Mouse (Mus musculus): ENCODE measurements at regions not wholly inside any gene's neighbourhood (a gene's known extent, or its start where the extent isn't known, plus 50 kb on each side); places are given as distances from the start of the nearest gene placed in this dataset.
"Not testable (repeated sequence)": the region's sequence is repeated elsewhere in the genome, so short reads cannot be mapped to it uniquely, and the experiment has no call there.

DNA sequence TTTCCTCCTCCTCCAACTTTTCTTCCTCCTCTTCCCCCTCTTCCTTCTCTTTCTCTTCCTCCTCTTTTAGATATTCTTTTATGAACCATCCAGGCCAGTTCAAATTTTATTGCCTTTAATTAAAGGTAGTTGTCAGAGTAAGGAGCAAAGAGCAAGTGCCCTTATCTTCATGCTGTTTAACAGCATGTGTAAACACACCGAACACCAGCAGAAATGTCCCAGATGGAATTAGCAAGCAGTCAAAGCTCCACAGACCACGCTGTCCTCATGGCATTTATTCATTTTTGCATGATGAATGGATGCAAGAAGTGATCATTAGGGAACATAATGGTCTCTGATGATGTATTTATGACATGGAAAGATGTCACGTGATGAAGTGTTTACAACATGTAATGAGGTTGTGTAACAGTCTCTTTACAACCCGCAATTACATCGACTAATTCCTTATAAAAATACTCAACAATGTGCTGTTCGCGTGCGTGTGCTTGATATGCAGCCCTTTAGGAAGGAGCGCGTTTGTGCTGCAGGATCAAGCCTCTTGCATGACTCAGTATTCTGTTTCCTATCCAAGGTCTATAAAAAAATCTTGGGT lies 187.0 kb downstream of the Bmp2 start:
- DNase-seq (ENCODE audit: low read depth, low spot score) = no peak

DNA sequence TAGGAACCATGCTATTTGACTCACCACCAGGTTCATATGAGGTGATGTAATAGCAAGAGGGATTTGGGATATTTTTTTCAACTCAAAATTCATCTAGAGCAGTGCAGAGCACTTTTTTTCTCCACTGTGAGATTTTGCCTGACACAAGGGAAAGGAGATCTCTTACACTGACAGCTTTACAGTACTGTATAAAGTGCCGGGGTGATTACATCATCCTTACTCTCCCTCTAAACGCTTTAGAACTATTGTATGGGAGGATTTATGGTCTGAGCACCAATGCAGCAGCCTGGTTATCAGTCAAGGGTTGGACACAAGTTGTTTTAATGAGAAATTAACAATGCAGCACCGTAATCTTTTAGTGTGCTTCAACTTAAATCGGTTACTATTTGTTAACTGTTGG lies 196.5 kb downstream of the Bmp2 start:
- DNase-seq (ENCODE audit: low read depth, low spot score) = no peak

DNA sequence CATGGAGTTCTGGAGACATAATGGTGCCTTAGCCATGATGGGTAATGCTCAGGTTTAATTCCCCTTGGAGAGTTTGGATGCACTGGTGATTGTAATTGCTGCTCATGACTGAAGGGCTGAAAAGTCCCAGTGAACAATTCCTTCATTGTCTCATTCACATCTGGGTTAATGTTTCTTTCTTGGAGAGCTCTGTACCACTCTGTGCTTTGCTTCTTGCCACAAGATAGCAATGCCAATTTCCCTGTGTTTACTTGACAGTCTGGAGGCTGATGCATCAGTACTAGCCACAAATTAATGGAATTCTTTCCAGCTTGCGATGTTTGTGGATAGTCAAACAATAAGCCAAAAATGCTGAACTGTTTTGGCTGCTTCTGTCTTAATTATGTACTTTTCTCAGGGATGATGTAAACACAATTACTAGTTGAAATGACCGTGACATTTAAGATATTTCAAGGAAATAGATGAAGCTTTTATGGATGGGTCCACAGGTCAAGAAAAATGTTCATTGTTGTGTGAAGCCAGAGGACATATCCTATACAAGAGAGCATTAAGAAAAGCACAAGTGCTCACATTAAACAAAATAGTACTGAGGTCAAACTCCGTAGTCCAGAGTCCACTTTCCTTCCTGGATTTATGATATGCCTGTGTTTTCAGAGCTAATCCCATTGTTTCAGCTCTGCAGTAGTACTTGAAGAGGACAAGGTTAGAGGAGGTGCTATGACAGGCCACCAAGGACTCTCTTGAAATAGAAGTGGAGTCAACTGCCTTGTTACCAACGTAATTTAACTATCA lies 198.1 kb downstream of the Bmp2 start:
- no peak for DNase-seq (ENCODE audit: low read depth, low spot score)

DNA sequence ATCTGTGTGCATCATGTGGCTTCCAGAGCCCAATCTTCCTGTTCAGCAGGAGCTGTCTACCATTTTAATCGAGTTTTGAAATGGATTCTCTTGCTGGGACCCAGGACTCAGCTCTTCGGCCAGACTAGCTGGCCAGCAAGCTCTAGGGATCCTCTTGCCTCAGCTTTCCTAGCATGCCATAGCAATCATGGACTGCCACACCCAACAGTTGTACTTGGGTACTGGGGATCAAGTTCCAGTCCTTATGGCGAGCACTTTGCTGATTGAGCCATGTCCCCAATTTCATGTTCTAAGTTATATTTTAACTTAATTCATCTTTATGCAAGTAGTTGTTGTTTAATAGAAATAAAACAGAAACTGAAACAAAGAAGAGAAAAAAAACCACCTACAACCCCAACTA lies 202.1 kb downstream of the Bmp2 start:
- DNase-seq (ENCODE audit: low read depth, low spot score) = no peak

DNA sequence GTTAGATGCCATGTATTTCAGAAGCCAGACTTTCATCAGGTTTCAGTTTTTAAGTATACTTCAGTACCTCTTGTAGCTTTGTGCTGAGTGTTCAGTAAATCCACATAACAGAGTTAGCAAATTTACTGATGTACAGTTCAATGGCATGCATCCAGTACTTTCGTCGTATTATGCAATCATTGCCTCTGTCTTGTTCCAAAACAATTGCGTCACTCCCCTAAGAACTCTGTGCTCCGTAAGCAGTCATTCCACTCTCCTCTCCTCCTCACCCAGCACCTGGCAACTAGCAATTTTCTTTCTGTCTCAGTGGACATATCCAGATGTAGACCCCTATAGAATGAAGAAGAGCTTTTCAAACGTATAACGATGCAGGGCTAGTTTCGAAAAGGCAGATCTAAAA lies 209.5 kb downstream of the Bmp2 start:
- DNase-seq (ENCODE audit: low read depth, low spot score) = no peak

DNA sequence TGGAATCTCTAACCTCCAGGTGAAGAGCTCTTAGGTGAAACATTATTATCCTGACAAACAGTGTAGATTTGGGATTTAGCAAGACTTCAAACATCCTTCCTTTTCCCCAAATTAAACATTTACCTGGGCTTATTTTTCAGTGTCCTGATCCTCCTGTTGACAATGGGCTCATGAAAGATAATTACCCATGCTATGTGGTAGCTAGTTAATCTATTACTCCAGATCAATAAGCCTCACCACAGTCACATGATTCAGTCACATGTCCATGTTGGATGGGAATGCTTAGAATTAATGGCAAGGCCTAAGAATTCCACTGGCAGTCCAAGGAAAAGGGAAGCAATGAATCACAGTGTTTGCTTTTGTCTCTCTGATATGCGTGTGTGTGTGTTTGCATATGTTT lies 216.6 kb downstream of the Bmp2 start:
- no peak for DNase-seq (ENCODE audit: low read depth, low spot score)

DNA sequence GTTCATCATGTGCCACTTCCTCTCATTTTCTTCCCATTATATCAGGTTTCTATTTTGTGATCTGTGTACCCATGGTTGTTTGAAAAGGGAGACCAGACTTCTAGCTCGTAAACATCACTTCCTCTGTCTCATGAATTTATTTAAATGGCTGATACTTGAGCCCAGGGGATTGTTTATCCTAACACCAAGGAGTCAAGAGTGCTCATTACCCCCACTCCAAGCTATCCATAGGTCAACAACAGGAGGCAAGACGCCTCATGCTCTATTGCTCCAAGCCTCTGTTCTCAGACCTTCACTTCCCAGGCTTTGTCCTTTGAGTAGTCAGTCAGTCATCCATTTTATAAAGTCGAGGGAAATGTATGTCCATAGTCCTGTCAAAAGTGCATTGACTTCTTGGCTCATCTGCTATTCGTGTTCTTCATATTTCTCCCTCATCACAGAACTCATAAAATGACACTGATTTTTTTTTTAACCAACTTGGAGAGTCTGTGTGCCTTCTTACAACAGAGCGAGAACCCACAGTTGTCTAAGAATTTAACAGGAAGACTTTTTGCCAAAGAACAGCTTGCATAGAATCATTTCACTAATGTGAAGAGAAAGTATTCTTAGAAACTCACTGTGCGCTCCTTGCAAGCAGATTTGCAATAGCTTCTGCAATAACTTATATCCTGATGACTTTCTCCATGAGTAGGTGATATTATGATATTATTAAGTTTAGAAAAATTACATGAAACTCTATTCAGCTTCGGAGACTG lies 231.8 kb downstream of the Bmp2 start:
- no peak for DNase-seq (ENCODE audit: low read depth, low spot score)

DNA sequence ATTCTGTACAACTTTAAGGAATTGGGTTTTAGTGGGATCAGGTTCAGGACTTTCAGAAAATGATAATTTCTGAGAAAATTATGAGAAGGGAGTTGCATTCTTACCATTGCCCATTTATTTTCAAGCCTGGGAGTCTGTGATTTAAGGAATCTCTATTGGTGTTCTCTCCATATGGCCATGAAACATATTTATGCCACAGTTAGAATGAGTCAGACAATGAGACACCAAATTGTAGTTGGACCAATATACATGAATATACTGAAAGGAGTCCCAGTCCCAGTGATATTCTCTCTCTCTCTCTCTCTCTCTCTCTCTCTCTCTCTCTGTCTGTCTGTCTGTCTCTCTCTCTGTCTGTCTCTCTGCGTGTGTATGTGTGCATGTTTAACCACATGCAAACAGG lies 239.1 kb downstream of the Bmp2 start:
- DNase-seq (ENCODE audit: low read depth, low spot score) = no peak

DNA sequence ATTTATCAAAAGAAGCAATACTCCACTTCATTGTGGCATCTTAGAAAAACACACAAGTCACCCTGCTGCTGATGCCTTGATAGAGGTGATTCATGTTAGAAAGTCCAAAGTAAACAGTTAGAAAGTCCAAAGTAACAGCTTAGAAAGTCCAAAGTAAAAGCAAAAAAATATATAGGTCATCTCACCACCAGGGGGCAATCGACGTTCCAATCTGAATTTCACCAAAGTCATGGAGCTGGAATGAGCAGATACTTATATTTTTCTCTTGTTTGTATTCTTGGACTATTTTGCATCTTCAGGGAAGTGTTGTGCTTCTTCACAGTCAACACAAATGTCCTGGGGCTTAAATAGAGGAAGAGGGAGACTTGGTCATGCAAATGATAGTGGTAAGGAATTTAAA lies 241.3 kb downstream of the Bmp2 start:
- DNase-seq (ENCODE audit: low read depth, low spot score) = no peak

DNA sequence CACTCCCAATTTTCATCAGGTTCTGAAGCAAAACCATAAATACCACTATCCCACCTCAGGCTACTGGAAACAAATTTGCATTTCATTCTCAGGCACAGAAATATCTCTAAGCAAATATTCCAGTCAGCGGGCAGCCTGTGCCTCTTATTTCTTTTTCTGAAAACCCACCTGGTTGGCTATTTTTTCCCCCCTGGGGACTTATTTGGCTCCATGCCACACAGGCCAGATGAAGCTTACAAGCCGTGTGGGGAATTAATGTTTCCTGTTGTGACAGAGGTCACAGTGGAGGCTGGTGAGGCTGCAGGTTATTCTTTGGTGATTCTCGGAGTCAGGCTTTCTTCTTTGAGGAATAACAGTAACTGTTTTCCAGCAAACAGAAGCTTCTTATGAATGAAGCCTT lies 250.7 kb downstream of the Bmp2 start:
- DNase-seq (ENCODE audit: low read depth, low spot score) = no peak

DNA sequence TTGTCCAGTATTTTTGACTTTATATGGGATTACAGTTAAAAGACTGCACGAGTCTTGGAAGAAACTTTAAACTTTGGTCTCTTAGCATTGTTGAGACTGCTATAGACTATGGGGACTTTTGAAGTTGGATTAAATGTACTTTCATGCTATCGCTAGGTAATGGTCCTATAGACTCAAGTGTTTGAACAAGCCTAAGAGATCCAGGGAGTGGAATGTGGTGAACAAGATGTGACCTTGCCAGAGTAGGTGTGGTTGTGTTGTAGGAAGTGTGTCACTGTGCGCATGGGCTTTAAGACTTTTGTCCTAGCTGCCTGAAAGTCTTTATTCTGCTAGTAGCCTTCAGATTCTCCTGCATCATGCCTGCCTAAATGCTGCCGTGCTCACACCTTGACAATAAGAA lies 269.5 kb downstream of the Bmp2 start:
- DNase-seq (ENCODE audit: low read depth, low spot score) = no peak

DNA sequence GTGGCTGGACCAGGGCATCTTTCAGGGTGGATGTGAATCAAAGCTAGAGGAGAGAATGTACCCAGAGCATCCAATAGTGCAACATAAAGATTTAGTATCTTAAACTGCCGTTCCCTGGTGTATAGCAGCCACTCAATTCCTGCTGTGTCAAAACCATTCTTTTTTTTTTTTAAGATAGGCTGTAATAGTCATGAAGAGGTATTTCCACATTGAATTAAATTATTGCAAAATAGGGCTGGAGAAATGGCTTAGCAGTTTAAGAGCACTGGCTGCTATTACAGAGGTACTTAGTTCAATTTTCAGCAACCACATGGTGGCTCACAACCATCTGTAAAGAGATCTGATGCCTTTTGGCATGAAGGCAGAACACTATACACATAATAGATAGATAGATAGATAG lies 277.4 kb downstream of the Bmp2 start:
- DNase-seq (ENCODE audit: low read depth, low spot score) = no peak

DNA sequence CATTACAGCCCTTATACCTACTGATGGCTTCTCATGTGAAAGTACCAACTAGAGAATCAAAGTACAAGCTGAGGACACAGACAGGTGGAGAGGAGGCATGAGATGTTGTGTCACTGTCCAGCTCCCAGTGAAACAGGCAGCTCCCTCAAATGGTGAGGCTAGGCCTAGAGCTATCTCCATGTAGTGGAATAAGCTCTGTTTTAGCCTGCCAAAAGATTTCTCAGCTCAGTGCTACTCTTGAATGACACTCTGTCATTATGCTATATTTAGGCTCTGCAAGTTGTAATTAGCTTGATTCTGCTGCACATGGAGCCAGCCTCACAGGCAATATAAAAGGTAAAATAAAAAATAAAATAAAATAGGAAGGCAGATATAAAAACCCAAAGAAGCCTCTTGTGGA lies 298.5 kb downstream of the Bmp2 start:
- no peak for DNase-seq (ENCODE audit: low read depth, low spot score)

DNA sequence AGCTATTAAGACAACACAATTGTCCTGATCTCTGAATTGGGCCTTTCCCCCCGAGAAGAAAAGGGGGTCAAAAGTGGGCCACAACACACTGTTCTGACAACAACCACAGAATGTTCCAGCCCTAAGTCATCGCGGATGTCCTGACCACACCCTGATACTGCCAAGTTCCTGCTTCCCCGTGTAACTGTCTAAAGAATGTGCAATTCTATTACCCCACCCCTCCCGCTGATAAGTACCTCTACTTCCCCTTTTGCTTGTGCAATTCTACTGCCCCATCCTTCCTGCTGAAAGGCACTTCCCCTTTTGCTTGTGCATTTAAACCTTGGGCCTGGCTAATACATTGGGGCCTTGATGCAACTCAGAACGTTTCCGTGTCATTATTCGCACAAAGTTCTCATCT lies 323.0 kb downstream of the Bmp2 start:
- DNase-seq (ENCODE audit: low read depth, low spot score) = not testable (repeated sequence)

DNA sequence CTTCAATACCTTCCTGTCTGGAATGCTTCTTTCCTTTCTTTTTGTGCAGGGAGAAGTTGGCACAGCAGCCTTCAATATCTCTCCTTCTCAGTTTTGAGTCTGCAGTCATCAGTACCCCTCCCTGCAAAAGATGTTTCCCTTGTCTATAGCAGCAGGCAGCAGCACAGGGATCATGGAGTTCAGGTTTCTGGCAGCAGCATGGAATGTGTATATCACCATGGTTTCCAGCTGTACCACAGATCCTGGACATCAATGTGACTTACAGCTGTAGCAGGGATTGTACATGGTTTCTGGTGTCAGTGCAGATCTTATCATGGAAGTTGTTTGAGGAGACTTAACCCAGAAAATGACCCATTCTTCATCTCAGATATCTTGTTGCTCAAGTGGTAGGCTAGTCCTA lies 331.7 kb downstream of the Bmp2 start:
- no peak for DNase-seq (ENCODE audit: low read depth, low spot score)

DNA sequence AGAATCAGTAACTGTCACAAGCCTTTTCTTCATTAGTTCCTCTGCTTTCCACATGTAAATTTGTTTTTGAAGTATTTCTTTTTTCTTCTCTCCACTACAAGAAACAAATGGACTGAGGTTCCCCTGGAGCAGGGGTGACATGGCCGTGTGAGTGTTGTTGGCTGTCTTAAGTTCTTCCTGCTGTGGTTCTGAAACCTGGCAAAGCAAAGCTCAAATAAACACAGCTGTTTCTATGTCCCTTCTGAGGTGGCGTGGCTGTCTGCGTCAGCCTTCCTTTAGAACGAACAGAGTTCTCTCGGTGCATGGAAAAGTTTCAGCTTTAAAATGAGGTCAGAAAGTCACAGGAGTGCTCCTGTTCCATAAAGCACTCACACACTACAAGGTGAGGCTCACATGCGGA lies 354.3 kb downstream of the Bmp2 start:
- DNase-seq (ENCODE audit: low read depth, low spot score) = no peak

Data from retina, postnatal 7 days (tissue).